Mouse (Mus musculus): Measurements from ENCODE around the gene Tmtc1.

Gene Tmtc1

GRCm38 (mm10) chr6:148244836-148245235, 199.4 kb downstream of the Tmtc1 start:
- in situ Hi-C loops (cut with MboI, MseI): no loop called here

- in situ Hi-C loops (cut with MboI, MseI): no loop called here
These were observed 201.9 kb downstream of the Tmtc1 start for GRCm38 (mm10) chr6:148242304-148242703.

- in situ Hi-C loops (cut with MboI, MseI): no loop called here
These were observed 202.5 kb downstream of the Tmtc1 start for GRCm38 (mm10) chr6:148241685-148242084.

GRCm38 (mm10) chr6:148239311-148239710, 204.9 kb downstream of the Tmtc1 start:
- in situ Hi-C loops (cut with MboI, MseI): no loop called here

GRCm38 (mm10) chr6:148237453-148237852, 206.7 kb downstream of the Tmtc1 start:
- in situ Hi-C loops (cut with MboI, MseI): no loop called here

- in situ Hi-C loops (cut with MboI, MseI): no loop called here
These were observed 209.9 kb downstream of the Tmtc1 start for GRCm38 (mm10) chr6:148234105-148234828.

- in situ Hi-C loops (cut with MboI, MseI): loop anchor here (5.0 kb wide), 1 partner anchor 680 kb away; no protein-coding TSS in a partner anchor
These were observed 216.6 kb downstream of the Tmtc1 start for GRCm38 (mm10) chr6:148227542-148227941.

GRCm38 (mm10) chr6:148222686-148223085, 221.5 kb downstream of the Tmtc1 start:
- in situ Hi-C loops (cut with MboI, MseI): no loop called here

- in situ Hi-C loops (cut with MboI, MseI): no loop called here
These were observed 225.7 kb downstream of the Tmtc1 start for GRCm38 (mm10) chr6:148218235-148219076.

GRCm38 (mm10) chr6:148216752-148217151, 227.4 kb downstream of the Tmtc1 start:
- in situ Hi-C loops (cut with MboI, MseI): no loop called here

GRCm38 (mm10) chr6:148214765-148215164, 229.4 kb downstream of the Tmtc1 start:
- in situ Hi-C loops (cut with MboI, MseI): no loop called here

- in situ Hi-C loops (cut with MboI, MseI): no loop called here
These were observed 232.1 kb downstream of the Tmtc1 start, which contains the start of gene Ergic2 for GRCm38 (mm10) chr6:148211897-148212680. TSS of gene Ergic2 (minus strand) at chr6:148212374.

GRCm38 (mm10) chr6:148211391-148211876, 232.8 kb downstream of the Tmtc1 start:
- in situ Hi-C loops (cut with MboI, MseI): no loop called here

- in situ Hi-C loops (cut with MboI, MseI): no loop called here
These were observed 236.7 kb downstream of the Tmtc1 start for GRCm38 (mm10) chr6:148207522-148207921.

- in situ Hi-C loops (cut with MboI, MseI): no loop called here
These were observed 239.1 kb downstream of the Tmtc1 start for GRCm38 (mm10) chr6:148205134-148205533.

- in situ Hi-C loops (cut with MboI, MseI): no loop called here
These were observed 244.5 kb downstream of the Tmtc1 start for GRCm38 (mm10) chr6:148199729-148200128.

- in situ Hi-C loops (cut with MboI, MseI): no loop called here
These were observed 245.0 kb downstream of the Tmtc1 start for GRCm38 (mm10) chr6:148199177-148199576.

- in situ Hi-C loops (cut with MboI, MseI): no loop called here
These were observed 250.1 kb downstream of the Tmtc1 start for GRCm38 (mm10) chr6:148193972-148194701.

GRCm38 (mm10) chr6:148185694-148186093, 258.5 kb downstream of the Tmtc1 start:
- in situ Hi-C loops (cut with MboI, MseI): no loop called here
